Mouse (Mus musculus): ENCODE results near the gene Tmem238. TPM values are rescaled to one million over a fixed set of nuclear protein-coding genes. Genes with fewer than 3 reads are reported as not detected.

The Tmem238 gene
- polyA plus RNA-seq, 1 experiment from 2014 or later, result 2.2 TPM

GRCm38 (mm10) chr7:4759670-4760069, 29.8 kb downstream of the Tmem238 start:
- Histone ChIP-seq H3K4me2 (no peak overlapping the region), H3K4me3 (ENCODE audit: low read depth, low read length) (no peak overlapping the region), H3K27me3 (ENCODE audit: control insufficient read depth, insufficient read depth, low read length) (no peaks in the 10 kb centered on the region), H3K4me1 (ENCODE audit: control insufficient read depth, insufficient read depth, low read length) (no peaks in the 10 kb centered on the region), H3K9me3 (replicated peaks; ENCODE audit: control insufficient read depth, low read length) (no peaks in the 10 kb centered on the region), H3K9ac (ENCODE audit: low read depth, low read length) (no peak overlapping the region), H3K36me3 (ENCODE audit: control insufficient read depth, insufficient read depth, low read length) (no peaks in the 10 kb centered on the region), H3K27ac (ENCODE audit: low read depth, low read length) (no peak overlapping the region)
- no peak for ATAC-seq (replicated peaks; ENCODE audit: insufficient number of reproducible peaks, low FRiP score, low TSS enrichment)
- 41% methylated on average over 1 of the region's 1 CpGs for WGBS (ENCODE audit: insufficient replicate concordance)

- no peaks in the 10 kb centered on the region for H3K9me3 ChIP-seq (replicated peaks; ENCODE audit: control insufficient read depth, low read length)
- 3% methylated on average over 21 of the region's 24 CpGs for WGBS (ENCODE audit: insufficient replicate concordance)
- H3K4me1 ChIP-seq (ENCODE audit: control insufficient read depth, insufficient read depth, low read length), result peaks cover 12% of the 10 kb centered on the region
- ATAC-seq (replicated peaks; ENCODE audit: insufficient number of reproducible peaks, low FRiP score, low TSS enrichment), result peak; percentile 93
- no peaks in the 10 kb centered on the region for H3K36me3 ChIP-seq (ENCODE audit: control insufficient read depth, insufficient read depth, low read length)
- no peak within 1 kb of the TSS for H3K27ac ChIP-seq (ENCODE audit: low read depth, low read length)
- H3K4me2 ChIP-seq, result peak within 1 kb of the TSS; percentile 68
- H3K27me3 ChIP-seq (ENCODE audit: control insufficient read depth, insufficient read depth, low read length), result no peaks in the 10 kb centered on the region
- peak within 1 kb of the TSS; percentile 43 for H3K4me3 ChIP-seq (ENCODE audit: low read depth, low read length)
- H3K9ac ChIP-seq (ENCODE audit: low read depth, low read length), result peak within 1 kb of the TSS; percentile 60
Observed at GRCm38 (mm10) chr7:4752821-4753570, 36.5 kb downstream of the Tmem238 start, which contains the start of gene Cox6b2. TSS of gene Cox6b2 (minus strand) at chr7:4753094.

GRCm38 (mm10) chr7:4751971-4752820, 37.3 kb downstream of the Tmem238 start:
- Histone ChIP-seq H3K36me3 (ENCODE audit: control insufficient read depth, insufficient read depth, low read length) (no peaks in the 10 kb centered on the region), H3K4me2 (peak overlapping the region; percentile 68), H3K4me3 (ENCODE audit: low read depth, low read length) (peak overlapping the region; percentile 43), H3K9me3 (replicated peaks; ENCODE audit: control insufficient read depth, low read length) (no peaks in the 10 kb centered on the region), H3K9ac (ENCODE audit: low read depth, low read length) (peak overlapping the region; percentile 60), H3K27me3 (ENCODE audit: control insufficient read depth, insufficient read depth, low read length) (no peaks in the 10 kb centered on the region), H3K27ac (ENCODE audit: low read depth, low read length) (no peak overlapping the region), H3K4me1 (ENCODE audit: control insufficient read depth, insufficient read depth, low read length) (peaks cover 12% of the 10 kb centered on the region)
- 2% methylated on average over 30 of the region's 30 CpGs for WGBS (ENCODE audit: insufficient replicate concordance)
- ATAC-seq (replicated peaks; ENCODE audit: insufficient number of reproducible peaks, low FRiP score, low TSS enrichment), result peak; percentile 83

GRCm38 (mm10) chr7:4749169-4749568, 40.3 kb downstream of the Tmem238 start:
- Histone ChIP-seq H3K27me3 (ENCODE audit: control insufficient read depth, insufficient read depth, low read length) (no peaks in the 10 kb centered on the region), H3K27ac (ENCODE audit: low read depth, low read length) (peak overlapping the region; percentile 57), H3K36me3 (ENCODE audit: control insufficient read depth, insufficient read depth, low read length) (peaks cover 9% of the 10 kb centered on the region), H3K9ac (ENCODE audit: low read depth, low read length) (no peak overlapping the region), H3K4me2 (no peak overlapping the region), H3K4me1 (ENCODE audit: control insufficient read depth, insufficient read depth, low read length) (peaks cover 12% of the 10 kb centered on the region), H3K4me3 (ENCODE audit: low read depth, low read length) (no peak overlapping the region), H3K9me3 (replicated peaks; ENCODE audit: control insufficient read depth, low read length) (no peaks in the 10 kb centered on the region)
- 51% methylated on average over 2 of the region's 2 CpGs for WGBS (ENCODE audit: insufficient replicate concordance)
- peak; percentile 55 for ATAC-seq (replicated peaks; ENCODE audit: insufficient number of reproducible peaks, low FRiP score, low TSS enrichment)

- H3K9ac ChIP-seq (ENCODE audit: low read depth, low read length), result no peak overlapping the region
- ATAC-seq (replicated peaks; ENCODE audit: insufficient number of reproducible peaks, low FRiP score, low TSS enrichment), result no peak
- 70% methylated on average over 4 of the region's 4 CpGs for WGBS (ENCODE audit: insufficient replicate concordance)
- peaks cover 9% of the 10 kb centered on the region for H3K36me3 ChIP-seq (ENCODE audit: control insufficient read depth, insufficient read depth, low read length)
- H3K9me3 ChIP-seq (replicated peaks; ENCODE audit: control insufficient read depth, low read length), result no peaks in the 10 kb centered on the region
- H3K4me3 ChIP-seq (ENCODE audit: low read depth, low read length), result no peak overlapping the region
- H3K4me2 ChIP-seq, result no peak overlapping the region
- peaks cover 13% of the 10 kb centered on the region for H3K4me1 ChIP-seq (ENCODE audit: control insufficient read depth, insufficient read depth, low read length)
- peak overlapping the region; percentile 80 for H3K27ac ChIP-seq (ENCODE audit: low read depth, low read length)
- no peaks in the 10 kb centered on the region for H3K27me3 ChIP-seq (ENCODE audit: control insufficient read depth, insufficient read depth, low read length)
Observed at GRCm38 (mm10) chr7:4748321-4748720, 41.1 kb downstream of the Tmem238 start.

GRCm38 (mm10) chr7:4747156-4747899, 42.1 kb downstream of the Tmem238 start:
- no peak overlapping the region for H3K4me3 ChIP-seq (ENCODE audit: low read depth, low read length)
- 0 out of 2 replicates have a peak, but pooled peaks have one; percentile 13 for ATAC-seq (replicated peaks; ENCODE audit: insufficient number of reproducible peaks, low FRiP score, low TSS enrichment)
- 0 out of 2 replicates have a peak overlapping the region, but pooled peaks have one; percentile 20 for H3K4me2 ChIP-seq
- H3K9me3 ChIP-seq (replicated peaks; ENCODE audit: control insufficient read depth, low read length), result no peaks in the 10 kb centered on the region
- peaks cover 13% of the 10 kb centered on the region for H3K36me3 ChIP-seq (ENCODE audit: control insufficient read depth, insufficient read depth, low read length)
- H3K27me3 ChIP-seq (ENCODE audit: control insufficient read depth, insufficient read depth, low read length), result no peaks in the 10 kb centered on the region
- peak overlapping the region; percentile 80 for H3K27ac ChIP-seq (ENCODE audit: low read depth, low read length)
- H3K4me1 ChIP-seq (ENCODE audit: control insufficient read depth, insufficient read depth, low read length), result peaks cover 18% of the 10 kb centered on the region
- 49% methylated on average over 9 of the region's 9 CpGs for WGBS (ENCODE audit: insufficient replicate concordance)
- H3K9ac ChIP-seq (ENCODE audit: low read depth, low read length), result no peak overlapping the region

GRCm38 (mm10) chr7:4746326-4746980, 43.0 kb downstream of the Tmem238 start:
- 0 out of 2 replicates have a peak overlapping the region, but pooled peaks have one; percentile 20 for H3K4me2 ChIP-seq
- 0 out of 2 replicates have a peak overlapping the region, but pooled peaks have one; percentile 71 for H3K27ac ChIP-seq (ENCODE audit: low read depth, low read length)
- WGBS (ENCODE audit: insufficient replicate concordance), result 78% methylated on average over 20 of the region's 22 CpGs
- H3K9ac ChIP-seq (ENCODE audit: low read depth, low read length), result no peak overlapping the region
- peaks cover 13% of the 10 kb centered on the region for H3K36me3 ChIP-seq (ENCODE audit: control insufficient read depth, insufficient read depth, low read length)
- no peaks in the 10 kb centered on the region for H3K27me3 ChIP-seq (ENCODE audit: control insufficient read depth, insufficient read depth, low read length)
- no peak overlapping the region for H3K4me3 ChIP-seq (ENCODE audit: low read depth, low read length)
- ATAC-seq (replicated peaks; ENCODE audit: insufficient number of reproducible peaks, low FRiP score, low TSS enrichment), result no peak
- peaks cover 18% of the 10 kb centered on the region for H3K4me1 ChIP-seq (ENCODE audit: control insufficient read depth, insufficient read depth, low read length)
- H3K9me3 ChIP-seq (replicated peaks; ENCODE audit: control insufficient read depth, low read length), result no peaks in the 10 kb centered on the region

GRCm38 (mm10) chr7:4744886-4745285, 44.6 kb downstream of the Tmem238 start:
- Histone ChIP-seq H3K27me3 (ENCODE audit: control insufficient read depth, insufficient read depth, low read length) (no peaks in the 10 kb centered on the region), H3K4me2 (no peak overlapping the region), H3K4me3 (ENCODE audit: low read depth, low read length) (no peak overlapping the region), H3K9me3 (replicated peaks; ENCODE audit: control insufficient read depth, low read length) (no peaks in the 10 kb centered on the region), H3K27ac (ENCODE audit: low read depth, low read length) (no peak overlapping the region), H3K4me1 (ENCODE audit: control insufficient read depth, insufficient read depth, low read length) (peaks cover 20% of the 10 kb centered on the region), H3K36me3 (ENCODE audit: control insufficient read depth, insufficient read depth, low read length) (peaks cover 13% of the 10 kb centered on the region), H3K9ac (ENCODE audit: low read depth, low read length) (no peak overlapping the region)
- WGBS (ENCODE audit: insufficient replicate concordance), result 85% methylated on average over 5 of the region's 6 CpGs
- ATAC-seq (replicated peaks; ENCODE audit: insufficient number of reproducible peaks, low FRiP score, low TSS enrichment), result no peak
